Mouse (Mus musculus) frontal cortex, postnatal 10 days (tissue): ENCODE measurements at regions not wholly inside any gene's neighbourhood (a gene's known extent, or its start where the extent isn't known, plus 50 kb on each side); places are given as distances from the start of the nearest gene placed in this dataset.
A peak's percentile ranks its signal among the peaks of the same experiment; 100 is the strongest.

Experiments used
- DNase-seq, 2 experiments: peaks; one replicate each; pipeline ENCODE4 v3.0.0; 2022; ENCODE audit warnings: low spot score in 2 of 2, mixed read lengths in 1 of 2

GRCm38 (mm10) chrX:68954687-68955086, 61.8 kb upstream of the Gm6812 start:
- no peak for DNase-seq

DNA sequence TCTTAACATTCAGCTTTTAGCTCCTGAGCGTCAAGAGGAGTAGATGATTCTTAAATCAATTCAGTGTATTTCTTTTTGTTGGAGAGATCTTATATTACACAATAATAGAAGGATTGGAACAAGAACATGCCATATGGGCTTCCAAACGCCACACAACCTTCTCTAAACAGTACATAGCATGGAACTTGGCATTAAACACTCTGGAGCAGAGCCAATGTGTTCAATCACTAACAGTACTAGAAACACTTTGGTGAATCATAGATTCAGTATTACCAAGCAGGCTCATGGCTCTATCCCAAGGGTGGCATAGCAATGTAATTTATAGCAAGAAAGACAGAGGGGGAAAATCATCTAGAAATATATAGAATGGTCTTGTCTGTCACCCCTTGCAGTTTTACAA, 60.4 kb upstream of the Gm6812 start:
- DNase-seq = peak in 1 of 2 experiments; percentile 2

DNA sequence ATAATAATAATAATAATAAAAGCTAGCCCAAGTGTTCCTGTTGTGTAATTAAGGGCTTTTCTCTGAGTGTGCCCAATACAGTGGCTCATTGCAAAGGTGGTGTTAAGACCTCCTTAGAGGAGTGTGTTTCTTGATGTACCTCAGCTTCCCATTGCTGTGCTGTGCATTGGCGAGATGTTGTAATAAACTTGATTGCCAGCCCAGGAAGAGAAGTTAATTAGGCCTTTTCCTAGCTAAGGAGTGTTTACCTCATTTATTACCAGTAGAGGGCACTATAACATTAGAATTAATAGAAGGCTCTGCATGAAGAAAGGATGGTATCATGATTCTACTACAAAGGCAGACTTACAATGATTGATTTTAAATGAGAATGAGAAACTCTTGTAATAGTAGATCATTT, 57.9 kb upstream of the Gm6812 start:
- DNase-seq = no peak

DNA sequence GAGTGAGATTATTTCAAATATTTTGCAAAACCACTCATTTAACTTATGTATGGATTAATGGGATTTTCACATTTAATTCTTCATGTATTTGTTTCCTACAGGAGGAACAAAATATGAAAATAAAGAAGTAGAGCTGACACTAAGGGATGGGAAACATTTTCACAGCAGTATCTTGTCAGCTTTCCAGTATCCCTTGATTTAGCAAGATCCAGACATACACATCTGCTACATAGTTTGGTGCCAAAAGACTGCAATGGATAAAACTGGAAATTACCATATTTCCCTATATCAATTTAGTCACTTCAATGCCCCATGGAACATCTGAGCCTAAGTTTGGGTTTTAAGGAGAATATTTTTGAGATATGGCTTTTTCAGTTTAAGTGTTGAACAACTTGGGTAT, 52.9 kb upstream of the Gm6812 start:
- DNase-seq = no peak
